Mouse (Mus musculus): ENCODE results near the gene Ogfod2.

Ogfod2 gene

GRCm38 (mm10) chr5:124150895-124151294, 38.8 kb downstream of the Ogfod2 start:
- no peak for DNase-seq (ENCODE audit: low read depth, low spot score)

- DNase-seq (ENCODE audit: low read depth, low spot score), result no peak
These were observed 40.6 kb downstream of the Ogfod2 start for GRCm38 (mm10) chr5:124152734-124153133.

- no peak for DNase-seq (ENCODE audit: low read depth, low spot score)
These were observed 43.8 kb downstream of the Ogfod2 start for GRCm38 (mm10) chr5:124155943-124156342.

- DNase-seq (ENCODE audit: low read depth, low spot score), result no peak
These were observed 46.2 kb downstream of the Ogfod2 start for GRCm38 (mm10) chr5:124158305-124158704.

- no peak for DNase-seq (ENCODE audit: low read depth, low spot score)
These were observed 47.4 kb downstream of the Ogfod2 start for GRCm38 (mm10) chr5:124159453-124159852.

- no peak for DNase-seq (ENCODE audit: low read depth, low spot score)
These were observed 49.7 kb downstream of the Ogfod2 start for GRCm38 (mm10) chr5:124161831-124162230.

GRCm38 (mm10) chr5:124162577-124162976, 50.5 kb downstream of the Ogfod2 start:
- DNase-seq (ENCODE audit: low read depth, low spot score), result no peak

- no peak for DNase-seq (ENCODE audit: low read depth, low spot score)
These were observed 51.3 kb downstream of the Ogfod2 start for GRCm38 (mm10) chr5:124163445-124163844.
